Mouse (Mus musculus) embryonic fibroblast, embryonic 13.5 days (primary cell): ENCODE results near the gene Cep41.

Experiments used
- CTCF ChIP-seq: IDR thresholded peaks from 2 replicates; pipeline ENCODE4 v1.5.1; 2011; ENCODE audit warnings: mild to moderate bottlenecking, control low read depth, low read length, moderate library complexity, borderline replicate concordance; ENCODE audit not compliant: insufficient read depth
- POLR2A ChIP-seq: IDR thresholded peaks from 2 replicates; pipeline ENCODE4 v1.6.1; 2011; ENCODE audit warnings: low read depth, mild to moderate bottlenecking, control low read depth, low read length, moderate library complexity

- TF ChIP-seq POLR2A: no peak
- no peak for TF ChIP-seq CTCF
These were observed 42.8 kb upstream of the Cep41 start for GRCm38 (mm10) chr6:30736372-30736762.
